Mouse (Mus musculus): ENCODE data around the gene Hectd4.

The Hectd4 gene

DNA sequence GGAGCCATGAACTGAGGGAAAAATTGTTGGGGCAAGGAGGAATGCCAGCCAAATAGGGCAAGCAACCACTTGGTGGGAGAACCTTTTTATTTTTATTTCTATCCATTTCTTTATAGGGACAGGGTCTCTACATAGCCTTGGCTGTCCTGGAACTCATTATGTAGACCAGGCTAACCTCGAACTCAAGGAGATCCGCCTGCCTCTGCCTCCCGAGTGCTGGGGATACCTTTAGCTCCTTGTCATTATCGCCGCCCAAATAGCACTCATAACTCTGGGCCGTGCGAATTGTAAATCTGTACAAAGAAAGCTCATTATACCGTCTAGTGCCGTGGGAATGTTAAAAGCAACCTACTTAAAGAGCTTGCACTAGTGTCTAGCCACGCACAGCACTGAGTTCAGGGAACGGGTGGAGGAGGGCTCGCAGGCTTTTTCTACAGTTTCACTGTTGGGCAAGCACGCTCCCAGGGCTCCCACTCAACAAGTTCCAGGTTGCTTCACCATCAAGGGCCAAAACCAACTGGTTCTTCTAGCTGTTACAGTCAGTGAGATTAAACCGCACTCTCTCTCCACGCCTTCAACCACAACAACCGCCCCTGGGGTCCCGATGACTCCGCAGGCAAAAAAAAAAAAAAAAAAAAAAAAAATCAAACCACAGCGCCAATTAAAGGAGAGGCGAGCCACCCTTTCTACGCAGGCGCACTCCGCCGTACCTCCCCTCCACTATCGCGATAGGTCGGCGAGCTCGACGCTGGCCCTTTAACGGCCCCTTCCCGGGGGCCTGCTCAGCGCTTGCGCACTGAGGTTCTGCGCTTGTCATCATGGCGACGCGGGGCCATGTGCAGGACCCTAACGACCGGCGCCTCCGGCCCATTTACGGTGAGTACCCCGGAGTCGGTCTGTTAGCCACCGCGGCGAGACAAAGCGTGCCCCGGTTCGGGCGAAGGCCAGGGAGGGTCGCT, 177.4 kb downstream of the Hectd4 start, which contains the start of gene Naa25:
Gene Naa25, plus strand, starts transcription at position 750 of the 959 bp plus-strand sequence.
- DNase-seq (ENCODE audit: low spot score): peak; percentile 71

DNA sequence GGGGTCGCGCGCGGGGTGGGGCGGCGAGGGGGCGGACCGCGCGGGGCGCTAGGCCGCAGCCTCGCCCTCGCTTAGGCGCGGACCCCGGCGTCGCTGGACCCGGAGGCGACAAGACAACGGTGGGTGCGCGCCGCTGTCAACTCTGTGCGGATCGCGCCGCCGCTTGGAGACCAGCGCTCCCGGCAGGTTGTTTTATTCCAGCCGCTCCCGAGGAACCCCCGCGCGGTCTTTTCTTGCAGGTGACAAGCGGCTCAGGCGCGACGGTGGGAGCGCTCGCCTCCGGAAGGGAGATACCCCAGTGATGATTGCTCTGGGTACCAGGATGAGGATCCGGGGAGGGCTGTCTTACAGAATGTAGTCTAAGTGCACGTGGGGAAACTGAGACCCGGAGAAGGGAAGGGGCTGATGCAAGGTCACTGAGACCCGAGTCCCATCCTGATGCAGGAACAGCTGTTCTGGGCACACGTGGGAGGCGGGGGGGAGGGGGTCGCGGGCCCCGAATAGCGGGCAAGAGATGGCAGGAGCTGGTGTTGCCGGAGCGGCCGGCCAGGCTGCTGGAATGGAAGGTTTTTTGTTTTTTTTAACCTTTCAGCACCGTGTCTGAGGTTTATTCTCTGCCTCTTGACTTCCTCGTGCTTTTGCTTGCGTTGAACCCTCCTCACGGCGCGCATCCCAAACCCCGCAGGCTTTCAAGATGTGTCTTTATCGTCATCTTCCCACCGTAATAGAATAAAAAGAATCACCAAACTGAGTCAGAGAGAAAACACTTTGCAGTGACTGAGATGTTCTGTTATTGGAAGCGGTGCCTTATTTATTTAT, 178.3 kb downstream of the Hectd4 start:
- no peak for DNase-seq (ENCODE audit: low spot score)

DNA sequence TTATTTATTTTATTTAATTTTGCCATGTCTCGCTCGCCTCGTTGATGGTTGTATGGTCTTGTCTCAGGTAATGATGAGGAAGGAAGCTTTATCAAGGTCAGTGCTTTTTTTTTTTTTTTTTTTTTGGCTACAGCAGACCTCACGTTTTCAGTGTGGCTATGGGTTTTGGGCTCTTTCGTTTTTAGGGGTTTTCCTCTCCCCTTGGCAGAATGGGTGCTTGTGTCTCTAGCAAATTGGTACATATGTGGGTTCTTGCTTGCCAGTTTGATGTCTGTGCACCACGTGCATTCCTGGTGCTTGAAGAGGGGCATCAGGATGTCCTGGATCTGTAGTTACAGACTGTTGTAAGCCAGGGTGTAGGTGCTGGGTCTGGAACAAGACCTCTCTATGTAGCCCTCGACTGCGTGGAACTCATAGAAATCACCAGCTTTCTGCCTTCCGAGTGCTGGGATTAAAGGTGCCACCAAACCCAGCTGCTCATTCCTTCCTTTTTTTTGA, 179.0 kb downstream of the Hectd4 start:
- DNase-seq (ENCODE audit: low spot score): no peak

DNA sequence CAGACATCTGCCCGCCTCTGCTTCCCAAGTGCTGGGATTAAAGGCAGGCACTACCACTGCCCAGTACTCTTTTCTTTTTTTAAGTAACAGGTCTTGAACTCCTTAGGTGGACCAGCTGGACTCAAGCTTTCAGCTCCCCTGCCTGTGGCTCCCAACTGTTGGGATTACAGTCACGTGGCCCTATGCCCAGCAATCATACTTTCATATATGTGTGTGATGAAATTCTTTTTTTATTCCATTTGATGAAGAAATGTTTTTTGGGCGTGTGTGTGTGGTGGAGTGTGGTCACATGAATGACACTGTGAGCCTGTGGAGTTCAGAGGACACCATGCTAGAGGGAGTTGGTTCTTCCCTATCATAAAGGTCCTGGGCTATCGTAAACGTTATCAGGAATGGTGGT, 179.5 kb downstream of the Hectd4 start:
- DNase-seq (ENCODE audit: low spot score): no peak

DNA sequence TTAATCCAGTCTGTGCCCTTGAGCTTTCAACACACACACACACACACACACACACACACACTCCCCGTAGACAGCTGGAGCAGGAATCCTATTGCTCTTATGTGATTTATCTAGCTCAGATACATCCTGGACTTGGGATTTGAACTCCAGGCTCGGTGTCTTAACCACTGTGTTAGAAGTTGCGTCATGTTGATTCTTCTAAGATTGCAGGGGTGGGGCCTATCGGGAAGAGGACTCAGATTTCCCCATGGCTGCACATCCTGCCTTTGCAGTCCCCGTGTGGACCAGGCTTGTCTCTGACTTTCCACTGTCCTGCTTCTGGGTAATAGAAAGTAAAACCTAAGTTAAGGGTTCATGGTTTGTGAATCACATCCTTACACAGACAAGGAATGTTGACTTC, 180.0 kb downstream of the Hectd4 start:
- no peak for DNase-seq (ENCODE audit: low spot score)

DNA sequence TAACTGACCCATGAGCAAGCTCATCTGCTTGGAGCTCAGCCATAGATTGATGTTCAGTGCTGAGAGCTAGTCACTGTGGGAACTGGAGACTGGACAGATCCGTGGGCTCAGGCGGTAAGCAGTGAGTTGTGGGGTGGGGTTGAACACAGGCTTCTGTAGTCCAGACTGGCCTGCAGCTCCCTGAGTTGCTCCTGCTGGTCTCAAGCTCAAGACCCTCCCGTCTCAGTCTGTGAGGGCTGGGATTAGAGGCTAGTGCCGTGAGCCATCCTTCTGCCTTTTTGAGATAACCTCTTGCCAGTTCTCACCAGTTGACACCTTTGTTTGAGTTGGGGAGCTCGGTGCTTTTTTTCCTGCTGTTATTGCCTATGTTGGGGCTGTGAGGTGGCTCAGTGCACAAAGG, 180.8 kb downstream of the Hectd4 start:
- DNase-seq (ENCODE audit: low spot score): no peak

DNA sequence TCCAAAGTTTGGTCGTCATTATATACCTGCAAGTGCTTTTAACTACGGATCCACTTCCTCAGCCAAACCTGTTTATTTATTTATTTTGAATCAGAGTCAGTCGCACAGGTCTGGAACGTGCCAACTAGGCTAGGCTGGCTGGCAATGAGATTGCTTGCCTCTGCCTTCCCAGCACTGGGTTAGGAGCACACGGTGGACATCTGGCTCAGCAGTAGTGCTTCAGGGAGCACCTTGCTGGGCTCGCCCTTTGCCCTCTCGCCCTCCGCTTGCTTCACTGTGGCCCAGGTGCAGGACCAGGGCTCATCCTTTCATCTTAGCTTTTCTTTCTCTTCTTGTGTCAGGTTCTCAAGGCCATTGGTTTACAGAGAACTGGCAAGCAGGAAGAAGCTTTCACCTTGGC, 187.8 kb downstream of the Hectd4 start:
- DNase-seq (ENCODE audit: low spot score): no peak

DNA sequence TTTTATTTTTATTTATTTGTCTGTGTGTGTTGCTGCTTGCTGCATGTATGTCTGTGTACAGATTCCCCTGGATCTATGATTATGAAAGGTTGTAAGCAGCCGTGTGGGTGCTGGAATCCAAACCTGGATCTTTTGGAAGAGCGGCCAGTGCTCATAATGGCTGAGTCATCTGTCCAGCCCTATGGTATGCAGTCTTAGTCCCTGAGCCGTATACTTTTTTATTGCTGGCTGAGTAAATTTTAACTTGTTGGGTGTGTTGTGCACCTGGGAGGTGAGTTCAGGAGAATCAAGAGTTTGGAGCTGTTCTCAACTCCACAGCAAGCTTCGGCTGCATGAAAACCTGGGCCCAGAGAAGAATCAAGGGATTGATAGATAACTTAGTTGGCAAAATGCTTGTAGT, 191.0 kb downstream of the Hectd4 start:
- no peak for DNase-seq (ENCODE audit: low spot score)

Data from layer of hippocampus, adult 9-10 months (tissue).